Mouse (Mus musculus) liver, adult 10 weeks (tissue): ENCODE results near the gene Snx14. TPM values are rescaled to one million over a fixed set of nuclear protein-coding genes. Genes with fewer than 3 reads are reported as not detected.

Experiments used
- polyA plus RNA-seq: library from polyadenylated mRNA; stranded (reverse); fragments of 350-450 nt; fragmentation: Illumina TruSeq; extraction: RNeasy Lipid Tissue Mini Kit (QIAGEN cat#74804); gene quantifications from one replicate; pipeline ENCODE4 v1.2.3, GENCODE M21; 2014; ENCODE audit warnings: low read depth, low replicate concordance

Snx14 gene
- 33.1 TPM for polyA plus RNA-seq

DNA sequence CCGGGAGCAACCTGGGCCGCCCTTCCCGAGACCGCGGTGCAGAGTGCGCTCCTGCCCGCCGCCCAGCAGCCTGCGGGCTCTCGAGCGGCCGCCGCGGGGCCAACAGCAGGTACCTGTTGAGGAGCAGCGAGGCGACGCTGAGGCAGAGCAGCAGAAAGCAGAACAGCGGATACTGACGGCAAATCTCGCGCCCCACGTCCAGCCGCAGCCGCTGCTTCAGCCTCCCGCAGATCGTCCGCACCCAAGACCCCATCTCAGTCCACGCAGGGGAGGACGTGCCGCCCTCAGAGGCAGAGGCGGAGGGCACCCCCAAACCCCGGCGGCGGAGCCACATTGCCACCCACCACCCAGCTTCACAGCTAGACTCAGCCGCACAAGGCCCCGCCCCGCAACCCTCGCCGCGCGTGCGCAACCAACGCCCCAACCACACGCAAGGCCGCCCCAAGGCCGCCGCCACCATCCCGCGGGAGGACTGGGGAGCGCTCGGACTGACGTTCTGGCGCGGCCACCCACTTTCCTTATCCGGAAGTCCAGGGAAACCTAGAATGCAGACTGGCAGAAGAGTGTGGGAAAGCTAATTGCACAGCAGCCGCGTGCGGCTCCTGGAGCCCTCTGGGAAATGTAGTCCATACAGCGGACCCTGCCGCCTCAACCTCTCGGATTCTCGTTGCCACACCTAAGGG, at the start of gene Snx14:
Gene Snx14, minus strand, starts transcription at position 404 of the 683 bp plus-strand sequence.

DNA sequence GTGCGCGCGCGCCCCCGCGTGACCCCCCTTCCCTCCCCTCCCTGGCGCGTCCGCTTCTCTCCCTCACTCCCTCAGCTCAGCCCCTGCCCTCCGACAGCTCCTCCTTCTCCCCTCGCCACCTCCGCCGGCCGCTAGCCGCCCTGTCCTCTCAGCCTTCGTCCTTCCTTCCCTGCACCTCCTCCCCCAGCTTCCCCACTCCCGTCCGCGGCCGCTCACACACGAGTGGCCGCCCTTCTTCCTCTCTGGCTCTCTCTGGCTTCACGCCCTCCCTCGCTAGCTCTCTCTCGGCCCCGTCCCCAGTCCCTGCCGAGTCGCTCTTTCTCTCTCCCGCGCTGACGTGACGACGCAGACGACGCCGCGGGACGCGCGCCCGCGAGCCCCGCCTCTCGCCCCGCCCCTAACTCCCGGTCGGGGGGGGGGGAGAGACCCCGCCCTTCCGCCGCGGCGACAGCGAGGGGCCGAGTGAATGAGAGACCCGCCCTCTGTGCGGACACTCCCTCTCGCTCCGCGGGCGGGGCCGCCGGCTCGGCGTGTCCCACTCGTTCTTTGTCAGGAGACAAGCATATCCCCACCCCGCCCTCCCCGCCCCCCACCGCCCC, 43.6 kb upstream of the Snx14 start, which contains the start of gene Syncrip:
Gene Syncrip, minus strand, starts transcription at position 345 of the 599 bp plus-strand sequence.

DNA sequence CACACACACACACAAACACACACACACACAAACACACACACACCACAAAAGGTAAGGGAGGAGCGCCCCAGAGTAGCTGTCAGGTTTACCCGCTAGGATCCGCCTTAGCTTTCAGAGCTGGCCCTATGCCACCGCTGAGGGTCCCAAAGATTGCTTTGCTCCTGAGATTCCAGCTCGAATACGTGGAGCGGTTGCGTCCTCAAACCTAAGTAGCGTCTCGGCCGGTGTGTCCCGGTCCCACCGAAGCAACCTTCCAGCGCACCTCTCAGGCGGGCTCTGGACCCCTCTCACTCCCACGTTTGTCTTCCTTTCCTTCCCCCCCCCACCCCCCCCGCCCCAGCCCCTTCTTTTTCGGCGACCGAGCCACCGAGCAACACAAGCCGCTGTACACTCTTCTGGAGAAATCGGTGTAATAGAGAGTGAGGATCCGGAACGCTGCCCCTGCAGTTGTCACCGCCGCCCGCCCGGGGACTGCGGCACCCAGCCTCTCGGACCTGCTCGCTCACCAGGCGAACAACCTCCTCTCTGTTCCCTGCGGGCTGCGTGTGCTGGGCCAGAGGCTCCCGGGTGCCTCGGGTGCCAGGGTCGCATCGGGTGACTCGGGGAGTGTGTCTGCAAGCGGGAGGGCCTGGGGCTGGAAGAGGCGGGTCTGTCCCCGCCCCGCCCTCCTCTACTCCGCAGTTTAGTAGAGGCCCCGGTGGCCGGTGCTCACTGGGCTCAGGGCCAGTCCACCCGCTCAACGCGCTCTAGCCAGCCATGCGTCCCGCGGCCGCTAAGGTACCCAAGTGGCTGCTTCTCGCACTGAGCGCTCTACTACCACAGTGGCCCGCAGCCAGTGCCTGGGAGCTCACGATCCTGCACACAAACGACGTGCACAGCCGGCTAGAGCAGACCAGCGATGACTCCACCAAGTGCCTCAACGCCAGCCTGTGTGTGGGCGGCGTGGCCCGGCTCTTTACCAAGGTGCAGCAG, 111.5 kb downstream of the Snx14 start, which contains the start of gene Nt5e:
Gene Nt5e, plus strand, starts transcription at position 268 of the 972 bp plus-strand sequence.

Other genes starting within 250 kb of the Snx14 start
- 67.3 TPM for gene Nt5e, start 111.8 kb downstream of the Snx14 start, polyA plus RNA-seq
- gene Gm20537, start 17.7 kb upstream of the Snx14 start, polyA plus RNA-seq = not detected
- gene Syncrip, start 43.6 kb upstream of the Snx14 start, polyA plus RNA-seq = 66.0 TPM
- 7.2 TPM for gene Zfp949, start 109.1 kb upstream of the Snx14 start, polyA plus RNA-seq
- not detected for gene Trim43a, start 141.9 kb upstream of the Snx14 start, polyA plus RNA-seq